Mouse (Mus musculus) midbrain, postnatal 0 days (tissue): Measurements from ENCODE around the gene Copz2. TPM values are rescaled to one million over a fixed set of nuclear protein-coding genes. Genes with fewer than 3 reads are reported as not detected.
A peak's percentile ranks its signal among the peaks of the same experiment; 100 is the strongest.

Source experiments
- ATAC-seq: fragments of 200-750 bp; cut with Nextera tagmentation; 2 replicates; pipeline ENCODE4 v1.8.0; 2017; ENCODE audit warnings: moderate number of reproducible peaks, mild to moderate bottlenecking, moderate TSS enrichment, moderate library complexity; ENCODE audit not compliant: low FRiP score
- DNase-seq: peaks from one replicate; pipeline ENCODE4 v3.0.0-alpha.2; 2015; ENCODE audit warnings: low spot score
- H3K27ac ChIP-seq: fragments of 300-500 bp; sonication (generic); 2 replicates; pipeline ENCODE4 v1.5.1; 2014; ENCODE audit warnings: low read depth, mild to moderate bottlenecking, low read length, mixed read lengths
- H3K27me3 ChIP-seq: fragments of 300-500 bp; sonication (generic); 2 replicates; pipeline ENCODE4 v1.6.1; 2014; ENCODE audit warnings: low read length, control low read depth, mixed read lengths; ENCODE audit not compliant: insufficient read depth
- H3K36me3 ChIP-seq: fragments of 300-500 bp; sonication (generic); 2 replicates; pipeline ENCODE4 v1.6.1; 2014; ENCODE audit warnings: low read length, control low read depth, mixed read lengths; ENCODE audit not compliant: insufficient read depth
- H3K4me1 ChIP-seq: fragments of 300-500 bp; sonication (generic); 2 replicates; pipeline ENCODE4 v1.6.1; 2014; ENCODE audit warnings: mild to moderate bottlenecking, control low read depth, antibody characterized with exemption, low read length, mixed read lengths; ENCODE audit not compliant: insufficient read depth
- H3K4me2 ChIP-seq: fragments of 300-500 bp; sonication (generic); 2 replicates; pipeline ENCODE4 v1.6.1; 2014; ENCODE audit warnings: low read depth, mild to moderate bottlenecking, low read length, mixed read lengths; ENCODE audit not compliant: poor library complexity, severe bottlenecking
- H3K4me3 ChIP-seq: fragments of 300-500 bp; sonication (generic); 2 replicates; pipeline ENCODE4 v1.5.1; 2014; ENCODE audit warnings: low read depth, mild to moderate bottlenecking, low read length, moderate library complexity
- H3K9ac ChIP-seq: fragments of 300-500 bp; sonication (generic); replicated peaks from 2 replicates; pipeline ENCODE4 v1.6.1; 2014; ENCODE audit warnings: mild to moderate bottlenecking, low read length, moderate library complexity, mixed read lengths; ENCODE audit not compliant: poor library complexity, severe bottlenecking
- H3K9me3 ChIP-seq: fragments of 300-500 bp; sonication (generic); 2 replicates; pipeline ENCODE4 v1.6.1; 2016; ENCODE audit warnings: low read length, control low read depth
- CTCF ChIP-seq: IDR thresholded peaks from 2 replicates; pipeline ENCODE4 v1.5.1; 2016; ENCODE audit warnings: antibody characterized with exemption, mild to moderate bottlenecking
- WGBS: fragments of 180-500 bp; shearing (Covaris S2); extraction: QIAGEN DNeasy Blood & Tissue Kit; methylation state at CpG from one replicate; pipeline ENCODE4 v1.1.7; 2014; 5-methylcytosine and 5-hydroxymethylcytosine counted together
- polyA plus RNA-seq: library from polyadenylated mRNA; unstranded; fragments of >200 nt; fragmentation: Nextera tagmentation; extraction: Ambion mirVana; gene quantifications from 2 replicates; pipeline ENCODE4 v1.2.1, GENCODE M21; 2015
- total RNA-seq: library from RNA; depleted of rRNA; stranded (reverse); fragments of >200 nt; gene quantifications from 2 replicates; pipeline ENCODE4 v1.2.3, GENCODE M21; 2014

Gene Copz2
- total and polyA plus RNA-seq, 2 experiments from 2014 or later: 12.7 to 20.3 TPM

DNA sequence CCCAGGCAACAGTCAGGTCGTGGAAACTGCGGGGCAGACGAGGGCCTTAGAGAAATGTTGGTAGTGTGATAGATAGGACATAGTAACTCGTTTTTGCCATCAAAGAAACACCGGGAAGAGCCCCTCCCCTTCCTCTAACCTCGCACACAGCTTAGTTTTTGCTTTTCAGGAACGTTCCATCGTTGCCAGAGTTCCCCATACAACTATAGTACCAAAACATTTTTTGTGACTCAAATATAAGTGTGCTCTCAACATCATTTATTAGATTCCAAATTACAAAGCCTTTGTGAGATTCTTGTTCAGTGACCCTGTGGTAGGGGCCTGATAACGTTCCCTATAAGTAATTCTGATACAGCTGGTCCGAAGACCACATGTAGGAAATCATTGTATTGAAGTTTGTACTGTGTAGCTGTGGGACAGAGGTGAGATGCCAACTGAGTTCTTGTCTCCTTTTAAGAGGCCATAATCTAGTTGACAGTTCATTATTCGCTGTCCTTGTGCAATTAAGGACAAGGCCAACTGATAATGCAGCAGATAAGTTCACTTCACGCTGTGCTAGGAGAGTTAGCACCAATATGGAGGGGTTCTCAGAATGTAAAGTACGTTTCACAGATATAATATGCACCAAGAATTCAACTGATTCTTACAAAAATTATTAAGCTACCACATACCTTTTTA lies 19.0 kb upstream of the Copz2 start:
- Histone ChIP-seq H3K36me3 (peaks cover 7% of the 10 kb centered on the region; the same call in 1 of the 2 replicates), H3K27me3 (no peaks in the 10 kb centered on the region), H3K4me1 (peaks cover 10% of the 10 kb centered on the region), H3K9me3 (no peaks in the 10 kb centered on the region), H3K4me3 (peak overlapping the region; percentile 87), H3K4me2 (peak overlapping the region; percentile 49), H3K27ac (peak overlapping the region; percentile 91), H3K9ac (peak overlapping the region; percentile 65; the same call in 1 of the 2 replicates)
- no peak for TF ChIP-seq CTCF
- WGBS: 17% methylated on average over 13 of the region's 13 CpGs
- no peak for ATAC-seq
- DNase-seq: no peak

DNA sequence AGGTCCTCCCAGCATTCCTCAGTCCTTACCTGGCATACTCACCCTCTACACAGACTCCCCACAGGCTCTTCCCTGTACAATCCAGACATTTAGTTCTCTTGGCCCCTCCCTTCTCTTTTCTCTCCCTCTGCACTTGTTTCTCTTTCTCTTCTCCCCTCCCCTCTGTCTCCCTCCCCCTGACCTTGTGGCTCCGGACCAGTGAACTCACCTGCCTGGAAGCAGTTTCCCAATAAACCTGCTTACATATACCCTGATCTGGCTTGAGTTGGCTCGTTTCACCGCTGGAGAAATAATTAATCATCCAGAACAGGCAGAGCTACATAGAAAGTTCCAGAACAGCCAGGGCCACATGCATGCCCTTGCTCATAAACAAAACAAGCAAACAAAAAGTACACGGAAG lies 18.2 kb upstream of the Copz2 start:
- Histone ChIP-seq H3K27ac (no peak overlapping the region), H3K27me3 (no peaks in the 10 kb centered on the region), H3K9ac (no peak overlapping the region), H3K4me1 (peaks cover 6% of the 10 kb centered on the region; the same call in 1 of the 2 replicates), H3K4me2 (no peak overlapping the region), H3K4me3 (no peak overlapping the region), H3K9me3 (no peaks in the 10 kb centered on the region), H3K36me3 (peaks cover 7% of the 10 kb centered on the region; the same call in 1 of the 2 replicates)
- DNase-seq (no peak), ATAC-seq (no peak)
- 81% methylated on average over 4 of the region's 4 CpGs for WGBS
- no peak for TF ChIP-seq CTCF

DNA sequence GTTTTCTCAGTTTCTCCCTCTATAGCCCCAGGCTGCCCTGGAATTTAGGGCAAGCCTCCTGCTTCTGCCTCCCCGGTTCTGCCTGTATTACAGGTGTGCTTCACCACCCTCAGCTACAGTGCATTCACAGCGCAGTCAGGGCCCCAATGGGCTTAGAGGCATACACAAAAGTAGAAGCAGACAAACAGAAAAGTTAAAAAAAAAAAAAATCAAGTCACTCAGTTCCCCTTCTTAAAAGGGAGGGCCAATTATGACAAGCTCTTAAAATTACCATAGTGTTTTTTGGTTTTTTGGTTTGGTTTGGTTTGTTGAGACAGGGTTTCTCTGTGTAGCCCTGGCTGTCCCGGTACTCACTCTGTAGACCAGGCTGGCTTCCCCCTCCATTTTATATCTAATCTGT lies 17.1 kb upstream of the Copz2 start:
- no peak for ATAC-seq
- no peak for TF ChIP-seq CTCF
- WGBS: 91% methylated on average over 3 of the region's 3 CpGs

DNA sequence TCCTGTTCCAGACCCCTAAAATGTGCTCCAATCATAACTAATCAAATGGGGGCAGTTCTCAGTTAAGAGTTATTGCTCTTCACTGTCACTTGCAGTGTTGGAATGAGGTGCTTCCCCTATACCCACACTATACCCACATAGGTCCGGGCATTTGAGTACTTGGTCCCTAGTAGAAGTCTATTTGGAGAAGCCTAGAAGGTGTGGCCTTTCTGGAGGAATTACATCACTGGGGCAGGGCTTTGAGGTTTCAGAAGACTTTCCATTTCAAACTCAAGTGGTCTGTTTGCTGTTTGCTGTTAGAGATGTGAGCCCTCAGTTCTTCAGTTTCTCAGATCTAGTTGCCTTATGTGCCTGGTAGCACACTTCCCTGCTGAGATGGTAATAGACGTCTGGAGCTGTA lies 16.7 kb upstream of the Copz2 start:
- no peak for DNase-seq
- WGBS: 60% methylated on average over 2 of the region's 2 CpGs
- Histone ChIP-seq H3K4me1 (no peaks in the 10 kb centered on the region), H3K27me3 (no peaks in the 10 kb centered on the region), H3K36me3 (no peaks in the 10 kb centered on the region), H3K9ac (no peak overlapping the region), H3K4me2 (no peak overlapping the region), H3K9me3 (no peaks in the 10 kb centered on the region), H3K27ac (no peak overlapping the region), H3K4me3 (no peak overlapping the region)
- no peak for ATAC-seq
- TF ChIP-seq CTCF: no peak

More for the DNA sequence above, 17.1 kb upstream of the Copz2 start:
- Histone ChIP-seq H3K4me2 (no peak overlapping the region), H3K4me1 (no peaks in the 10 kb centered on the region), H3K9ac (no peak overlapping the region), H3K9me3 (no peaks in the 10 kb centered on the region), H3K27me3 (no peaks in the 10 kb centered on the region), H3K4me3 (no peak overlapping the region), H3K27ac (no peak overlapping the region), H3K36me3 (no peaks in the 10 kb centered on the region)
- DNase-seq: no peak

DNA sequence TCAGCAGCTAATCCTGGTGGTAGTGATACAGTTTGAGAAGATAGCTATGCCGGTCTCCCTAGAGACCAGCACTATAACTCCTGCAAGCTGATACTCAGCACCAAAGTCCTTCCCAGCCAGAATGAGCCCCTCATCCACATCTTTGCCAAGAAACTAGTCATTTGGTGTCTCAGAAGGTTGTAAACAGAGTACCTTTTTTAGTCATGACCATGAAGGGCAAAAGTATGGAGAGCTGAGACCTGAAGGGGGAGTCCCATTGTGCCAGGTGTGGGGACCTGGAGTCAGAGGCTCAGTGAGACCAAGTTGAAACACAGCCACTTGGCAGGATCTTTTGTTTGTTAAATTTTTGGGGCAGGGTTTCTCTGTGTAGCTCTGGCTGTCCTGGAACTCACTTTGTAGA lies 15.5 kb upstream of the Copz2 start:
- 92% methylated on average over 1 of the region's 1 CpGs for WGBS
- no peaks in the 10 kb centered on the region for H3K9me3 ChIP-seq
- no peaks in the 10 kb centered on the region for H3K36me3 ChIP-seq
- H3K27me3 ChIP-seq: no peaks in the 10 kb centered on the region
- no peak overlapping the region for H3K27ac ChIP-seq
- DNase-seq: no peak
- no peak for TF ChIP-seq CTCF
- no peaks in the 10 kb centered on the region for H3K4me1 ChIP-seq
- H3K4me3 ChIP-seq: no peak overlapping the region
- no peak overlapping the region for H3K9ac ChIP-seq
- no peak for ATAC-seq
- H3K4me2 ChIP-seq: no peak overlapping the region

DNA sequence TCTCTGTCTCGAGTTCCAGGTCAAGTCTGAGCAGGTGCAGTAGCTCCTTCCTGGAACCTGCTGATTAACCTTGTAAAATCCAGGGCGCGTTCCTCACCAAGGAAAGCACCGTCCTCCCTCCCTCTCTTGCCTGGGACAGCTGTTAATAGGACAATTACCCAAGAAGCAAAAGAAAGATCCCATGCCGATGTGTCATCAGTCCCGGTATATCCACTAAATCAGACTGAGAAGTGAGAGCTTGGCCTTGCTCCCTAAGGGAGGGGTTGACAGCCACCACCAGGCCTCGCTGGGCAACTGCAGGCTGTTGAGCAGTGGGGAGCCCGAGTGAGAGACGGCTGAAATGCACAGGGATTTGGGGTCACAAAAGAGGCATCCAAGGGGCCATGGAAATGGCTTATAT lies 12.4 kb upstream of the Copz2 start:
- Histone ChIP-seq H3K9me3 (no peaks in the 10 kb centered on the region), H3K4me1 (no peaks in the 10 kb centered on the region), H3K4me2 (no peak overlapping the region), H3K27ac (no peak overlapping the region), H3K36me3 (no peaks in the 10 kb centered on the region), H3K4me3 (no peak overlapping the region), H3K9ac (no peak overlapping the region), H3K27me3 (no peaks in the 10 kb centered on the region)
- peak; percentile 50 for TF ChIP-seq CTCF
- 33% methylated on average over 9 of the region's 9 CpGs for WGBS
- no peak for DNase-seq
- ATAC-seq: no peak
